Mouse (Mus musculus): ENCODE measurements around the gene Twnk. TPM values are rescaled to one million over a fixed set of nuclear protein-coding genes. Genes with fewer than 3 reads are reported as not detected.

Gene Twnk
- 10.2 and 12.8 TPM in 2 replicates for polyA plus RNA-seq (2014; fragmentation: Nextera tagmentation; extraction: Ambion mirVana)

GRCm38 (mm10) chr19:45005444-45005843, at the start of gene Twnk:
Gene Twnk (plus strand): TSS chr19:45005663.
- 9% methylated on average over 16 of the region's 16 CpGs for WGBS
- Histone ChIP-seq H3K36me3 (ENCODE audit: control insufficient read depth, insufficient read depth, low read length) (peaks cover 7% of the 10 kb centered on the region), H3K4me2 (ENCODE audit: low read depth, low read length) (peak within 1 kb of the TSS; percentile 92), H3K27me3 (ENCODE audit: control insufficient read depth, insufficient read depth, low read length) (no peaks in the 10 kb centered on the region), H3K4me3 (ENCODE audit: low read depth, low read length) (peak within 1 kb of the TSS; percentile 69), H3K27ac (ENCODE audit: low read depth, low read length) (peak within 1 kb of the TSS; percentile 72), H3K9ac (replicated peaks; ENCODE audit: low read depth, low read length) (peak within 1 kb of the TSS; percentile 67), H3K4me1 (ENCODE audit: control insufficient read depth, insufficient read depth, low read length) (peaks cover 19% of the 10 kb centered on the region), H3K9me3 (ENCODE audit: control insufficient read depth, low read length) (no peaks in the 10 kb centered on the region)
- ATAC-seq (ENCODE audit: low read depth) = no peak

- no peak for ATAC-seq (ENCODE audit: low read depth)
- no peaks in the 10 kb centered on the region for H3K9me3 ChIP-seq (ENCODE audit: control insufficient read depth, low read length)
- no peak overlapping the region for H3K4me3 ChIP-seq (ENCODE audit: low read depth, low read length)
- no peak overlapping the region for H3K9ac ChIP-seq (replicated peaks; ENCODE audit: low read depth, low read length)
- H3K4me1 ChIP-seq (ENCODE audit: control insufficient read depth, insufficient read depth, low read length) = no peaks in the 10 kb centered on the region
- no peaks in the 10 kb centered on the region for H3K27me3 ChIP-seq (ENCODE audit: control insufficient read depth, insufficient read depth, low read length)
- 98% methylated on average over 2 of the region's 2 CpGs for WGBS
- H3K27ac ChIP-seq (ENCODE audit: low read depth, low read length) = no peak overlapping the region
- peaks cover 63% of the 10 kb centered on the region for H3K36me3 ChIP-seq (ENCODE audit: control insufficient read depth, insufficient read depth, low read length)
- H3K4me2 ChIP-seq (ENCODE audit: low read depth, low read length) = no peak overlapping the region
Measured at GRCm38 (mm10) chr19:44959633-44960032, 45.8 kb upstream of the Twnk start.

- H3K27ac ChIP-seq (ENCODE audit: low read depth, low read length) = no peak overlapping the region
- no peak overlapping the region for H3K4me3 ChIP-seq (ENCODE audit: low read depth, low read length)
- no peaks in the 10 kb centered on the region for H3K9me3 ChIP-seq (ENCODE audit: control insufficient read depth, low read length)
- no peak overlapping the region for H3K9ac ChIP-seq (replicated peaks; ENCODE audit: low read depth, low read length)
- ATAC-seq (ENCODE audit: low read depth) = no peak
- H3K36me3 ChIP-seq (ENCODE audit: control insufficient read depth, insufficient read depth, low read length) = peaks cover 64% of the 10 kb centered on the region
- no peaks in the 10 kb centered on the region for H3K4me1 ChIP-seq (ENCODE audit: control insufficient read depth, insufficient read depth, low read length)
- WGBS = 100% methylated on average over 1 of the region's 1 CpGs
- H3K27me3 ChIP-seq (ENCODE audit: control insufficient read depth, insufficient read depth, low read length) = no peaks in the 10 kb centered on the region
- H3K4me2 ChIP-seq (ENCODE audit: low read depth, low read length) = no peak overlapping the region
Measured at GRCm38 (mm10) chr19:44965978-44966377, 39.5 kb upstream of the Twnk start.

GRCm38 (mm10) chr19:44968329-44968728, 37.1 kb upstream of the Twnk start:
- Histone ChIP-seq H3K9ac (replicated peaks; ENCODE audit: low read depth, low read length) (no peak overlapping the region), H3K36me3 (ENCODE audit: control insufficient read depth, insufficient read depth, low read length) (peaks cover 62% of the 10 kb centered on the region), H3K4me2 (ENCODE audit: low read depth, low read length) (no peak overlapping the region), H3K4me1 (ENCODE audit: control insufficient read depth, insufficient read depth, low read length) (no peaks in the 10 kb centered on the region), H3K27ac (ENCODE audit: low read depth, low read length) (no peak overlapping the region), H3K27me3 (ENCODE audit: control insufficient read depth, insufficient read depth, low read length) (no peaks in the 10 kb centered on the region), H3K4me3 (ENCODE audit: low read depth, low read length) (no peak overlapping the region), H3K9me3 (ENCODE audit: control insufficient read depth, low read length) (no peaks in the 10 kb centered on the region)
- no peak for ATAC-seq (ENCODE audit: low read depth)
- WGBS = 89% methylated on average over 3 of the region's 3 CpGs

GRCm38 (mm10) chr19:44976636-44977035, 28.8 kb upstream of the Twnk start:
- no peak for ATAC-seq (ENCODE audit: low read depth)

GRCm38 (mm10) chr19:44977148-44977547, 28.3 kb upstream of the Twnk start:
- WGBS = 93% methylated on average over 6 of the region's 6 CpGs
- Histone ChIP-seq H3K27ac (ENCODE audit: low read depth, low read length) (no peak overlapping the region), H3K4me3 (ENCODE audit: low read depth, low read length) (no peak overlapping the region), H3K9ac (replicated peaks; ENCODE audit: low read depth, low read length) (no peak overlapping the region), H3K4me1 (ENCODE audit: control insufficient read depth, insufficient read depth, low read length) (no peaks in the 10 kb centered on the region), H3K27me3 (ENCODE audit: control insufficient read depth, insufficient read depth, low read length) (no peaks in the 10 kb centered on the region), H3K36me3 (ENCODE audit: control insufficient read depth, insufficient read depth, low read length) (peaks cover 64% of the 10 kb centered on the region), H3K9me3 (ENCODE audit: control insufficient read depth, low read length) (no peaks in the 10 kb centered on the region), H3K4me2 (ENCODE audit: low read depth, low read length) (no peak overlapping the region)
- ATAC-seq (ENCODE audit: low read depth) = no peak

More at GRCm38 (mm10) chr19:44976636-44977035, 28.8 kb upstream of the Twnk start:
- Histone ChIP-seq H3K9ac (replicated peaks; ENCODE audit: low read depth, low read length) (no peak overlapping the region), H3K4me2 (ENCODE audit: low read depth, low read length) (no peak overlapping the region), H3K27ac (ENCODE audit: low read depth, low read length) (no peak overlapping the region), H3K9me3 (ENCODE audit: control insufficient read depth, low read length) (no peaks in the 10 kb centered on the region), H3K4me1 (ENCODE audit: control insufficient read depth, insufficient read depth, low read length) (no peaks in the 10 kb centered on the region), H3K36me3 (ENCODE audit: control insufficient read depth, insufficient read depth, low read length) (peaks cover 63% of the 10 kb centered on the region), H3K27me3 (ENCODE audit: control insufficient read depth, insufficient read depth, low read length) (no peaks in the 10 kb centered on the region), H3K4me3 (ENCODE audit: low read depth, low read length) (no peak overlapping the region)
- WGBS = 79% methylated on average over 6 of the region's 6 CpGs

GRCm38 (mm10) chr19:44980787-44981186, 24.7 kb upstream of the Twnk start:
- Histone ChIP-seq H3K36me3 (ENCODE audit: control insufficient read depth, insufficient read depth, low read length) (peaks cover 36% of the 10 kb centered on the region), H3K27me3 (ENCODE audit: control insufficient read depth, insufficient read depth, low read length) (no peaks in the 10 kb centered on the region), H3K9ac (replicated peaks; ENCODE audit: low read depth, low read length) (no peak overlapping the region), H3K4me1 (ENCODE audit: control insufficient read depth, insufficient read depth, low read length) (no peaks in the 10 kb centered on the region), H3K9me3 (ENCODE audit: control insufficient read depth, low read length) (no peaks in the 10 kb centered on the region), H3K4me3 (ENCODE audit: low read depth, low read length) (no peak overlapping the region), H3K27ac (ENCODE audit: low read depth, low read length) (no peak overlapping the region), H3K4me2 (ENCODE audit: low read depth, low read length) (no peak overlapping the region)
- ATAC-seq (ENCODE audit: low read depth) = no peak
- WGBS = 93% methylated on average over 2 of the region's 2 CpGs

GRCm38 (mm10) chr19:44982477-44983115, 22.9 kb upstream of the Twnk start:
- peaks cover 25% of the 10 kb centered on the region for H3K36me3 ChIP-seq (ENCODE audit: control insufficient read depth, insufficient read depth, low read length)
- no peak overlapping the region for H3K4me2 ChIP-seq (ENCODE audit: low read depth, low read length)
- no peaks in the 10 kb centered on the region for H3K27me3 ChIP-seq (ENCODE audit: control insufficient read depth, insufficient read depth, low read length)
- WGBS = 81% methylated on average over 7 of the region's 7 CpGs
- H3K9ac ChIP-seq (replicated peaks; ENCODE audit: low read depth, low read length) = no peak overlapping the region
- H3K9me3 ChIP-seq (ENCODE audit: control insufficient read depth, low read length) = no peaks in the 10 kb centered on the region
- H3K4me3 ChIP-seq (ENCODE audit: low read depth, low read length) = no peak overlapping the region
- H3K4me1 ChIP-seq (ENCODE audit: control insufficient read depth, insufficient read depth, low read length) = no peaks in the 10 kb centered on the region
- H3K27ac ChIP-seq (ENCODE audit: low read depth, low read length) = no peak overlapping the region
- no peak for ATAC-seq (ENCODE audit: low read depth)

GRCm38 (mm10) chr19:44983366-44983765, 22.1 kb upstream of the Twnk start:
- ATAC-seq (ENCODE audit: low read depth) = no peak

More at GRCm38 (mm10) chr19:44983366-44983765, 22.1 kb upstream of the Twnk start:
- Histone ChIP-seq H3K9ac (replicated peaks; ENCODE audit: low read depth, low read length) (no peak overlapping the region), H3K36me3 (ENCODE audit: control insufficient read depth, insufficient read depth, low read length) (peaks cover 18% of the 10 kb centered on the region), H3K4me1 (ENCODE audit: control insufficient read depth, insufficient read depth, low read length) (no peaks in the 10 kb centered on the region), H3K4me3 (ENCODE audit: low read depth, low read length) (no peak overlapping the region), H3K27ac (ENCODE audit: low read depth, low read length) (no peak overlapping the region), H3K9me3 (ENCODE audit: control insufficient read depth, low read length) (no peaks in the 10 kb centered on the region), H3K27me3 (ENCODE audit: control insufficient read depth, insufficient read depth, low read length) (no peaks in the 10 kb centered on the region), H3K4me2 (ENCODE audit: low read depth, low read length) (no peak overlapping the region)
- WGBS = 91% methylated on average over 6 of the region's 6 CpGs

Data from neural tube, embryonic 14.5 days (tissue).